Mouse (Mus musculus) stomach, postnatal 0 days (tissue): ENCODE data around the gene Spint4. TPM values are rescaled to one million over a fixed set of nuclear protein-coding genes. Genes with fewer than 3 reads are reported as not detected.
"Not testable (repeated sequence)": the region's sequence is repeated elsewhere in the genome, so short reads cannot be mapped to it uniquely, and the experiment has no call there.

Source experiments
- ATAC-seq: fragments of 200-750 bp; cut with Nextera tagmentation; 2 replicates; pipeline ENCODE4 v1.8.0; 2017; ENCODE audit not compliant: low FRiP score, low TSS enrichment
- DNase-seq: peaks from one replicate; pipeline ENCODE4 v3.0.0-alpha.2; 2016; ENCODE audit warnings: low spot score
- H3K27ac ChIP-seq: fragments of 300-500 bp; sonication (generic); replicated peaks from 2 replicates; pipeline ENCODE4 v1.5.1; 2014; ENCODE audit warnings: mild to moderate bottlenecking, control low read depth
- H3K27me3 ChIP-seq: fragments of 300-500 bp; sonication (generic); 2 replicates; pipeline ENCODE4 v1.6.1; 2014; ENCODE audit warnings: low read length; ENCODE audit not compliant: control insufficient read depth, insufficient read depth
- H3K36me3 ChIP-seq: fragments of 300-500 bp; sonication (generic); 2 replicates; pipeline ENCODE4 v1.6.1; 2014; ENCODE audit warnings: low read length, mixed read lengths; ENCODE audit not compliant: control insufficient read depth, insufficient read depth
- H3K4me1 ChIP-seq: fragments of 300-500 bp; sonication (generic); replicated peaks from 2 replicates; pipeline ENCODE4 v1.6.1; 2014; ENCODE audit warnings: antibody characterized with exemption; ENCODE audit not compliant: control insufficient read depth, insufficient read depth
- H3K4me2 ChIP-seq: fragments of 300-500 bp; sonication (generic); replicated peaks from 2 replicates; pipeline ENCODE4 v1.6.1; 2014; ENCODE audit warnings: low read depth, mild to moderate bottlenecking, control low read depth, moderate library complexity
- H3K4me3 ChIP-seq: fragments of 300-500 bp; sonication (generic); 2 replicates; pipeline ENCODE4 v1.5.1; 2014; ENCODE audit warnings: low read depth, low read length, control low read depth
- H3K9ac ChIP-seq: fragments of 300-500 bp; sonication (generic); 2 replicates; pipeline ENCODE4 v1.6.1; 2014; ENCODE audit warnings: mild to moderate bottlenecking, low read length, control low read depth, mixed read lengths
- H3K9me3 ChIP-seq: fragments of 300-500 bp; sonication (generic); 2 replicates; pipeline ENCODE4 v1.6.1; 2016; ENCODE audit warnings: low read length; ENCODE audit not compliant: control insufficient read depth
- CTCF ChIP-seq: IDR thresholded peaks from 2 replicates; pipeline ENCODE4 v1.5.1; 2016; ENCODE audit warnings: antibody characterized with exemption, low read depth, mild to moderate bottlenecking, moderate library complexity
- EP300 ChIP-seq: optimal IDR thresholded peaks from 2 replicates; pipeline ENCODE3; 2016; ENCODE audit warnings: antibody characterized with exemption
- WGBS: fragments of 180-500 bp; shearing (Covaris S2); extraction: QIAGEN DNeasy Blood & Tissue Kit; methylation state at CpG from one replicate; pipeline ENCODE4 v1.1.7; 2014; 5-methylcytosine and 5-hydroxymethylcytosine counted together
- polyA plus RNA-seq: library from polyadenylated mRNA; unstranded; fragments of >200 nt; fragmentation: Nextera tagmentation; extraction: Ambion mirVana; gene quantifications from 2 replicates; pipeline ENCODE4 v1.2.1, GENCODE M21; 2015

Gene Spint4
- polyA plus RNA-seq, 1 experiment from 2014 or later: not detected

DNA sequence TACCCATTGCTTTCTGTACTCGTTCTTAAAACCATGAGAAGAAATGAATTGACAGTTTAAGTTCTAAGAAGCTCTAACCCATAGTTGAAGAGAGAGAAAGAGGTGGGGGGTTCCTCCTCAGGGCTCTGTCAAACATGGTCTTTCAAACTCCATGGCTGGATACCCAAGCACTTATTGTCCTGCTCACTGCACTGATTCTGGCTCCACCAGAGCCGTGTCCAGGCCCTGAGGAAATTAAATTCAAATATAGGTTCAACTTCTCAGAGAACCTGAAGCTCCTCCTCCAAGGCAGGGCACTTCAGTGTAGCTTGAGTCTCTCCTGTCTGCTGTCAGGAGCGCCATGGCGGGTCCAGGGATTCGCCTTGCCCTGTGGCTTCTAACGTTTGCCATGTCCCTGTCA lies 16.7 kb downstream of the Spint4 start, which contains the start of gene Spint5:
TSS of gene Spint5 (plus strand) at position 301 of the 400 bp plus-strand sequence.
- Histone ChIP-seq H3K27me3 (no peaks in the 10 kb centered on the region), H3K9ac (no peak within 1 kb of the TSS), H3K36me3 (no peaks in the 10 kb centered on the region), H3K4me3 (no peak within 1 kb of the TSS), H3K9me3 (no peaks in the 10 kb centered on the region), H3K27ac (no peak within 1 kb of the TSS), H3K4me2 (no peak within 1 kb of the TSS), H3K4me1 (no peaks in the 10 kb centered on the region)
- WGBS: 72% methylated on average over 6 of the region's 6 CpGs
- TF ChIP-seq EP300 (no peak), CTCF (no peak)
- ATAC-seq (no peak), DNase-seq (no peak)

- H3K4me3 ChIP-seq, H3K27ac ChIP-seq, H3K27me3 ChIP-seq, H3K36me3 ChIP-seq, H3K4me1 ChIP-seq, H3K4me2 ChIP-seq, DNase-seq, H3K9me3 ChIP-seq, H3K9ac ChIP-seq, ATAC-seq: not testable (repeated sequence)
- 91% methylated on average over 21 of the region's 23 CpGs for WGBS
Observed at GRCm38 (mm10) chr2:164716194-164716786, 18.0 kb downstream of the Spint4 start.

GRCm38 (mm10) chr2:164723276-164723675 lies 25.0 kb downstream of the Spint4 start:
- Histone ChIP-seq H3K9me3 (no peaks in the 10 kb centered on the region), H3K4me1 (no peaks in the 10 kb centered on the region), H3K27ac (no peak overlapping the region), H3K4me2 (no peak overlapping the region), H3K36me3 (no peaks in the 10 kb centered on the region), H3K27me3 (no peaks in the 10 kb centered on the region), H3K4me3 (no peak overlapping the region), H3K9ac (no peak overlapping the region)
- TF ChIP-seq EP300: no peak
- DNase-seq: no peak
- no peak for ATAC-seq
- 63% methylated on average over 4 of the region's 4 CpGs for WGBS

- TF ChIP-seq CTCF (peak; percentile 94), EP300 (no peak)
- Histone ChIP-seq H3K36me3 (no peaks in the 10 kb centered on the region), H3K27ac (no peak overlapping the region), H3K27me3 (no peaks in the 10 kb centered on the region), H3K9me3 (no peaks in the 10 kb centered on the region), H3K4me2 (no peak overlapping the region), H3K9ac (no peak overlapping the region), H3K4me1 (no peaks in the 10 kb centered on the region), H3K4me3 (no peak overlapping the region)
- ATAC-seq (peak; percentile 70; the same call in 1 of the 2 replicates), DNase-seq (peak; percentile 69)
- 19% methylated on average over 6 of the region's 6 CpGs for WGBS
Observed at GRCm38 (mm10) chr2:164725895-164726619, 27.8 kb downstream of the Spint4 start.

- no peak overlapping the region for H3K27ac ChIP-seq
- H3K4me2 ChIP-seq: no peak overlapping the region
- H3K36me3 ChIP-seq: no peaks in the 10 kb centered on the region
- no peaks in the 10 kb centered on the region for H3K27me3 ChIP-seq
- WGBS: 44% methylated on average over 5 of the region's 5 CpGs
- H3K4me3 ChIP-seq: no peak overlapping the region
- DNase-seq: no peak
- ATAC-seq: peak; percentile 37; the same call in 1 of the 2 replicates
- no peaks in the 10 kb centered on the region for H3K9me3 ChIP-seq
- no peak for TF ChIP-seq CTCF
- no peak for TF ChIP-seq EP300
- H3K4me1 ChIP-seq: no peaks in the 10 kb centered on the region
- no peak overlapping the region for H3K9ac ChIP-seq
Observed at GRCm38 (mm10) chr2:164731719-164732118, 33.4 kb downstream of the Spint4 start.

DNA sequence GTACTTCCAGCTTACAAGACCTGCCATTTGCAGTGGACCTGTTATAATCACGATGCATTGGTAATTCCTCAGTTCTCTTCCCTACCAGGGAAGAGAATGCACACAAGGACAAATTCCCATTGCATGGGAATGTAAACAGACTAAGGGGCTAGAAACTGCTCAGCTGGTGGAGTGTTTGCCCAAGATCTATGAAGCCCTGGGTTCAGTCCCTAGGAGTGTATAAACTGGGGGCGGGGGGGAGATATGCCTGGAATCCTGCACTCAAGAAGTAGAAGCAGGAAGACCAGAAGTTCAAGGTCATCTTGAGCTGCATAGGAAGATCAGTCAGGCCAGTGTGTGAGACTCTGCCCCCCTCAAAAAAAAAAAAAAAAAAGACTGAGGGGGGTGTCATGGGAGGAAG lies 35.0 kb downstream of the Spint4 start:
- Histone ChIP-seq H3K4me1 (no peaks in the 10 kb centered on the region), H3K36me3 (no peaks in the 10 kb centered on the region), H3K27me3 (no peaks in the 10 kb centered on the region), H3K9ac (no peak overlapping the region), H3K4me3 (no peak overlapping the region), H3K9me3 (no peaks in the 10 kb centered on the region), H3K27ac (no peak overlapping the region), H3K4me2 (no peak overlapping the region)
- ATAC-seq: no peak
- WGBS: 44% methylated on average over 2 of the region's 2 CpGs
- TF ChIP-seq CTCF: no peak
- no peak for TF ChIP-seq EP300
- DNase-seq: no peak
